ENCODE assay signal across 10 mouse cellular contexts in the genomic region with DNA sequence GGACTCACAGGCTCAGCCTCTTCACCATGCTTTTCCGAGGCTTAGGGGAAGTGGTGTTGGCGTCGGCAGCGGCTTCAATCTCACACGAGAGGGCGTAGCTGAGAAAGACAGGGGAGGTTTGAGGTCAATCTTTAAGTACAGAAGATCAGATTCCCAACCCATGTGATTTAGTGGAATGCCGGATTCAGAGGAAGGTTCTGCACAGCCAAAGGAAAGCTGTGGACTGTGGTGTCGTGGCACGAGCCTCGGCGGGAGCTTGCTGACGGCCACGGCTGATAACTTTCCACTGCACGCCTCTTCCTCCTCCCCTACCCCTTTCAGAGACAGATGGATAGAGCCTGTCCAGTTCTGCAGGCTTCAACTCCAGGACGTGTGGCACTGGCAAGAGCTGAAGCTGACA.
DNase-seq lines count a peak whose midpoint lies in the region; ATAC-seq and TF ChIP-seq lines count a peak whose summit lies in the region.
"Had no signal": no experiment of that assay in that cellular context is flagged by ENCODE, and none has a peak within 500 bp of the region (broad histone marks: within the 10 kb centered on the region; RNA-seq: fewer than 3 reads in every experiment).

No protein-coding gene starts in this region.

- peak; percentile 40; the same call in 1 of the 2 replicates for ATAC-seq in stomach, postnatal 0 days (ENCODE audit: low FRiP score, low TSS enrichment)
- ATAC-seq: forebrain, embryonic 16.5 days had no signal

- H3K36me3 ChIP-seq in stomach, postnatal 0 days (ENCODE audit: control insufficient read depth, insufficient read depth, low read length) = no peaks in the 10 kb centered on the region; the same call in 1 of the 2 replicates

- no peak for TF ChIP-seq EP300 in stomach, postnatal 0 days (optimal IDR thresholded peaks at IDR 0.05)

- H3K4me1 ChIP-seq in stomach, postnatal 0 days (replicated peaks; ENCODE audit: control insufficient read depth, insufficient read depth) = no peaks in the 10 kb centered on the region

- peak; percentile 6 for DNase-seq in thymus, postnatal 14 days
- no peak for DNase-seq in thymus, postnatal 36 days
- DNase-seq in heart, adult 8-10 months (ENCODE audit: low spot score) = peak; percentile 46
- peak; percentile 61 for DNase-seq in kidney, postnatal 10 days
- DNase-seq in stomach, postnatal 0 days (ENCODE audit: low spot score) = no peak
- DNase-seq in layer of hippocampus, postnatal 36 days = no peak
- DNase-seq in neural tube, embryonic 10.5 days (ENCODE audit: extremely low spot score, low spot score) = no peak
- no peak for DNase-seq in right cerebral cortex, postnatal 25 days
- DNase-seq: right cerebral cortex, adult 18-20 months had no signal

- peak; percentile 65 for TF ChIP-seq CTCF in stomach, postnatal 0 days (IDR thresholded peaks at IDR 0.05; ENCODE audit: low read depth)

- H3K4me3 ChIP-seq in stomach, postnatal 0 days (ENCODE audit: low read depth, low read length) = no peak overlapping the region

- no peaks in the 10 kb centered on the region for H3K9me3 ChIP-seq in stomach, postnatal 0 days (ENCODE audit: control insufficient read depth, low read length)

- 46% methylated on average over 15 of the region's 15 CpGs for WGBS in stomach, postnatal 0 days

- H3K27ac ChIP-seq in stomach, postnatal 0 days (replicated peaks) = no peak overlapping the region

- H3K9ac ChIP-seq in stomach, postnatal 0 days (ENCODE audit: low read length) = no peak overlapping the region

- H3K4me2 ChIP-seq in stomach, postnatal 0 days (replicated peaks; ENCODE audit: low read depth) = no peak overlapping the region

- H3K27me3 ChIP-seq in stomach, postnatal 0 days (ENCODE audit: control insufficient read depth, insufficient read depth, low read length) = no peaks in the 10 kb centered on the region

Comparison
In these comparisons a context has a peak if more than half of its experiments do, and no peak if none do; other contexts are left out.
1. DNase-seq: peak in thymus, postnatal 14 days (single experiment), heart, adult 8-10 months (single experiment) and kidney, postnatal 10 days (single experiment); none in thymus, postnatal 36 days (0 of 2), stomach, postnatal 0 days (single experiment), layer of hippocampus, postnatal 36 days (0 of 2), neural tube, embryonic 10.5 days (single experiment) and right cerebral cortex, postnatal 25 days (single experiment).